Mouse (Mus musculus): ENCODE measurements around the gene Ecpas.

Ecpas gene

GRCm38 (mm10) chr4:58911069-58911830, 1.3 kb downstream of the Ecpas start:
- in situ Hi-C loops (cut with MboI, MseI): no loop called here

- in situ Hi-C loops (cut with MboI, MseI): no loop called here
These were observed 2.1 kb downstream of the Ecpas start for GRCm38 (mm10) chr4:58910175-58911068.

- in situ Hi-C loops (cut with MboI, MseI): no loop called here
These were observed 5.1 kb downstream of the Ecpas start for GRCm38 (mm10) chr4:58907453-58907852.

GRCm38 (mm10) chr4:58898318-58898717, 14.2 kb downstream of the Ecpas start:
- in situ Hi-C loops (cut with MboI, MseI): no loop called here

GRCm38 (mm10) chr4:58897436-58897835, 15.1 kb downstream of the Ecpas start:
- in situ Hi-C loops (cut with MboI, MseI): no loop called here

- in situ Hi-C loops (cut with MboI, MseI): no loop called here
These were observed 18.1 kb downstream of the Ecpas start for GRCm38 (mm10) chr4:58894399-58894798.

GRCm38 (mm10) chr4:58890035-58890782, 22.3 kb downstream of the Ecpas start:
- in situ Hi-C loops (cut with MboI, MseI): no loop called here

- in situ Hi-C loops (cut with MboI, MseI): no loop called here
These were observed 24.0 kb downstream of the Ecpas start for GRCm38 (mm10) chr4:58888568-58888967.

GRCm38 (mm10) chr4:58887626-58888025, 24.9 kb downstream of the Ecpas start:
- in situ Hi-C loops (cut with MboI, MseI): no loop called here

- in situ Hi-C loops (cut with MboI, MseI): no loop called here
These were observed 25.8 kb downstream of the Ecpas start for GRCm38 (mm10) chr4:58886778-58887177.

GRCm38 (mm10) chr4:58885341-58885740, 27.2 kb downstream of the Ecpas start:
- in situ Hi-C loops (cut with MboI, MseI): no loop called here

- in situ Hi-C loops (cut with MboI, MseI): no loop called here
These were observed 28.7 kb downstream of the Ecpas start for GRCm38 (mm10) chr4:58883841-58884240.

- in situ Hi-C loops (cut with MboI, MseI): no loop called here
These were observed 38.2 kb downstream of the Ecpas start for GRCm38 (mm10) chr4:58874373-58874772.

- in situ Hi-C loops (cut with MboI, MseI): no loop called here
These were observed 45.3 kb downstream of the Ecpas start for GRCm38 (mm10) chr4:58867242-58867641.

- in situ Hi-C loops (cut with MboI, MseI): no loop called here
These were observed 79.6 kb downstream of the Ecpas start for GRCm38 (mm10) chr4:58832908-58833307.

- in situ Hi-C loops (cut with MboI, MseI): no loop called here
These were observed 86.6 kb downstream of the Ecpas start for GRCm38 (mm10) chr4:58825921-58826320.

GRCm38 (mm10) chr4:58787616-58788015, 124.9 kb downstream of the Ecpas start, which contains the start of gene Olfr267:
Gene Olfr267 (minus strand): TSS chr4:58787716.
- in situ Hi-C loops (cut with MboI, MseI): loop anchor here (5.0 kb wide), 1 partner anchor 620 kb away; no protein-coding TSS in a partner anchor

GRCm38 (mm10) chr4:58786659-58787058, 125.9 kb downstream of the Ecpas start:
- in situ Hi-C loops (cut with MboI, MseI): loop anchor here (5.0 kb wide), 1 partner anchor 621 kb away; no protein-coding TSS in a partner anchor

- in situ Hi-C loops (cut with MboI, MseI): no loop called here
These were observed 149.1 kb downstream of the Ecpas start for GRCm38 (mm10) chr4:58763417-58763816.

- in situ Hi-C loops (cut with MboI, MseI): no loop called here
These were observed 163.0 kb downstream of the Ecpas start for GRCm38 (mm10) chr4:58749510-58749909.

GRCm38 (mm10) chr4:58749101-58749500, 163.4 kb downstream of the Ecpas start:
- in situ Hi-C loops (cut with MboI, MseI): no loop called here
